Mouse (Mus musculus) cerebellum, adult 8-10 months (tissue): ENCODE results near the gene Bdkrb1.

Experiments
- DNase-seq: peaks from one replicate; pipeline ENCODE4 v3.0.0; 2022

The Bdkrb1 gene

GRCm38 (mm10) chr12:105599098-105599497, 3.8 kb upstream of the Bdkrb1 start:
- DNase-seq, result no peak

- DNase-seq, result peak; percentile 16
Measured at GRCm38 (mm10) chr12:105601586-105601985, 1.3 kb upstream of the Bdkrb1 start.

GRCm38 (mm10) chr12:105603904-105604303, 1.0 kb downstream of the Bdkrb1 start:
- no peak for DNase-seq

- no peak for DNase-seq
Measured at GRCm38 (mm10) chr12:105605212-105605611, 2.3 kb downstream of the Bdkrb1 start.

- DNase-seq, result no peak
Measured at GRCm38 (mm10) chr12:105606881-105607280, 4.0 kb downstream of the Bdkrb1 start.

GRCm38 (mm10) chr12:105611045-105611444, 8.2 kb downstream of the Bdkrb1 start:
- no peak for DNase-seq

GRCm38 (mm10) chr12:105611748-105612147, 8.9 kb downstream of the Bdkrb1 start:
- peak; percentile 27 for DNase-seq

- DNase-seq, result no peak
Measured at GRCm38 (mm10) chr12:105613559-105613958, 10.7 kb downstream of the Bdkrb1 start.

GRCm38 (mm10) chr12:105622048-105622447, 19.2 kb downstream of the Bdkrb1 start:
- no peak for DNase-seq

GRCm38 (mm10) chr12:105622981-105623539, 20.2 kb downstream of the Bdkrb1 start:
- DNase-seq, result no peak

GRCm38 (mm10) chr12:105625798-105626197, 22.9 kb downstream of the Bdkrb1 start:
- DNase-seq, result no peak

- no peak for DNase-seq
Measured at GRCm38 (mm10) chr12:105634374-105635067, 31.6 kb downstream of the Bdkrb1 start.

GRCm38 (mm10) chr12:105636551-105636950, 33.7 kb downstream of the Bdkrb1 start:
- no peak for DNase-seq

GRCm38 (mm10) chr12:105637554-105637953, 34.7 kb downstream of the Bdkrb1 start:
- no peak for DNase-seq

- DNase-seq, result no peak
Measured at GRCm38 (mm10) chr12:105642770-105643321, 40.0 kb downstream of the Bdkrb1 start.
